Mouse (Mus musculus): ENCODE measurements at regions not wholly inside any gene's neighbourhood (a gene's known extent, or its start where the extent isn't known, plus 50 kb on each side); places are given as distances from the start of the nearest gene placed in this dataset.

- no peak for DNase-seq
These were observed 249.2 kb downstream of the Ptprc start for GRCm38 (mm10) chr1:137926326-137926725.

DNA sequence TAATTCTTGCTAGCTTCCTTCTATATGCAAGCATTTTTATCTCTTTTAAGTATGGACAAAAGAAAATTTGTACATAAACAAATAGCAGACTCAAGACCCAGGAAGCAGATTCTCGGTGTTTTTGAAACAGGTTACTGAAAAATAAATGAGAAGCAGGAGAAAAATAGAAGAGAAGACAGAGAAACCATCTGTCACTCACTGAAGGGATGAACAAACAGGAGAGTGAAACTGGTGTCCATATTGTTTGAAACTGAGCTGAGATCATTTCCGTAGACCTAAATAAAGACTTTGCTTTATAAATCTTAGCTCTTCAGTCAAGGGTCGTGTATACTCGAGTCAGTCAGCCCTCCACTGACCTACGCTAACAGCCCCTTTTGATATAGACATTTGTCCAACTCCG lies 251.4 kb downstream of the Ptprc start:
- DNase-seq = no peak

DNA sequence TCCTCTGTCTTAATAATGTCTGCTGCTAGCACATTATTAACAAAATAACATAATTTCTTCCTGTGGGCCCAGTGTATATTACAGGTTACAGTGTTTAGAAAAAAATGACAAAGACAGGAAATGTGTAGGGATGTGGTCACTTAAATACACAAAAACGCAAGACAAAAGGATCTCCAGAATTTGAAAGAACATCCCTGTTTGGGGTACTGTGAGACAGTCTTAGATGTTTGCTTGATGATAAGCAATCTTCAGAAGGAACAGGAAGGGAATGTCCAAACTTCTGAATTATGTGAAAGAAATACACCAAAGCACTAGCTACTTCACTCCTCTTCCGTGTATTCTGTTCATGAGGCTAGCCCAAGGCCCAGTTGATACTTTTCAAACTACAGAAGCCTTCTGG lies 251.8 kb downstream of the Ptprc start:
- DNase-seq = no peak

- no peak for DNase-seq
These were observed 252.7 kb downstream of the Ptprc start for GRCm38 (mm10) chr1:137922769-137923168.

DNA sequence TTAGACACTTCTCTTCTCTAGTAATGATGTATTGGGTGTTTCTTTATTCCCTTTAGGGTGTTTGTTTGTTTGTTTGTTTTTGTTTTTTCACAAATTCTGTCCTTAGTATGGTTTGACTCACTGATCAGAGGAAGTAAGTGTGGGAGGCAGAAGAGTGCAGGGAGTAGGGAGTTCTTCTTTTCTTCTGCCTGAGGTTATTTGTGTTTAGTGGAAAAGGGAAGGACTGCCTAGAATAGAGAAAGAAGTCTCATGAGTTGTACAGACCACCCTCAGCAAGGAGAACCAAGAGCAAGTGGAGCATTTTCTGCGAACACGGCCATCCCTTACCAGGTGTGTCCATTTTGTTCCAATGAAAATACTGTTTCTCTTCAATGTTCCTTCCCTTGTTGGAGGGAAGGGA lies 253.9 kb downstream of the Ptprc start:
- no peak for DNase-seq

DNA sequence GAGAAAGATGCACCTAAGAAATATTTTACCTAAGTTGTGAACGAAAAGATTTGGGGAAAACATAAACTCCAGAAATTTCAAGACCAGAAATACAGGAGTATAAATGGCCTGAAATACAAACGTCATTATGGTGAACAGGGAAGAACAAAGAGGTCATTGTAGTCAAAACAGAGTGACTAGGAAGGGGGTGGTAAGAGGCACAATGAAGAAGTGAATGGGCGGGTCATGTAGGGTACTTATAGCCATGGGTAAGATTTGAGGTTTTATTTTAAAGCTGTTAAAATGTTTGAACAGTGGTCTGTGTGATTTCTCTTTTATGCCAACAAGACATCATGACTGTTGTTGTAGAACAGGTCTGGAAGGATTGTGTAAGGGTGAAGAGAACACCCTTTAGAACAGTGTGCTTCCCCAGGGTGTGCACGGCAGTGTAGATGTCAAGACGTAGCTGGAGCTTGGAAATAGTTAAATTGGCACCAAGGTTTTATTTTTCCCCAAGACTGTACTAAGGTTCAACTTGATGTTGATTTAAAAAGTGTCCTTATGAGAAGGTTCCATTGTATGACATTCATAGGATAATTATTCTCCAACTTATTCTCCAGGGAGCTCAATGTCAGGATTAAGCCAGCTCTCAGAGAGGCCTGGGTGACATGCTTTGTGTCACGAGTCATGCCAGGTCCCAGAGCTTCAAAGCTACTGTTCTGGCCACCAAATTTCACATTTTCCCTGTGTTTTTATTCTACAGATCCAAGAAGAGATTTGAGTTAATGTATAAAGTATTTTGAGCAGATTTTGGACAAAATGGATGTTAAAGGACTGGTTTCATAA lies 255.6 kb downstream of the Ptprc start:
- DNase-seq = no peak

DNA sequence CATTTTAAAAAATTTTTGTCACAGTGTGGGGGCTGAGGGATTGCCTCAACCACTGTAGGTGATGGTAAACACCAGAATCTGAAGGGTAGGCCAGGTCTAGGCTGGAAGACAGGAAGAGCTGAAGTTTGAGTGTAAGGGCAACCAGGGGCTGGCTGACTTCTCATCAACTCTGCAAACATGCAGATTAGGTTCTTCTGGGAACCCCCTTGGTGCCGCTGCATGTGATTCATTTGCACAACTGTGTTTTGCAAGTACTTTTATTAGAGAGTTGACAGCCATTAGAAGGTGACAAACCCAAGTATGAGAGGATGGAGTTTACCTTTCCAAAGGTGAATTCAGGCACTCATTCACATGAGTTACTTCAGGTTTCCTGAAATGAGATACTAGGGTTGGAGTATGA lies 258.1 kb downstream of the Ptprc start:
- no peak for DNase-seq

DNA sequence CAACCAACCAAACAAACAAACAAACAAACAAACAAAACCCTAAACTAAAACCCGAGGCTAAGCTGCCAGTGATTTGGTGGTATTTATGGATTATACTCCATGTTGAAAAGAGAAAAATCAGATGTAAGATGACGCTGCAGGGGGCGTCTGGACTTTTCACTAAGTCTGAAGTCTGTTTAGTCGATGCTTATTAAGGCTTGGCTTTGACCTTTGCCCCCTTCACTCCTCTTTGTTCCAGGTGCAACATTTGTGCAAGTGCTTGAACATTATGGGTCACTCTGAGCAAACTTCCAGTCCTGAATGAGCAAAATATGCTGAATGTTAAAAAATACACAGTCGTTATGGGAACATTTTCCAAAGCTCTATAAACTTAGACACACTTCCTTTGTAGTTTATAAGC lies 268.6 kb downstream of the Ptprc start:
- no peak for DNase-seq

DNA sequence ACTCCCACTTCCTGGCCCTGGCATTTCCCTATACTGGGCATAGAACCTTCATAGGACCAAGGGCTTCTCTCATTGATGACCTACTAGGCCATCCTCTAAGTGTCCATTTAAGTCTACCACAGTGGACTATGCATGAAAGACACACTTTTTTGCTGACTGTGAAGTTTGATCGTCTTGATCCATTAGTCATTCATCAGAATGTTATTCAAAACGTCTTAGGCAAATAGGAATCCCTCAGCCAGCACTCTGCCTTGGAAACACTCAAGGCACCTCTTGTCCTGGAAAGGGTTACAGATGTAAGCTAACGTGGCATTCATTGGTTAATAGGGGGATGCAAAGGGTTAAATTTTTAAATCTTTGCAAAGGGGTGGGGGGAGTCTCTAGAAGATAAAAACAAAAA lies 269.0 kb downstream of the Ptprc start:
- DNase-seq = no peak

GRCm38 (mm10) chr1:137905566-137905965 lies 269.9 kb downstream of the Ptprc start:
- no peak for DNase-seq

DNA sequence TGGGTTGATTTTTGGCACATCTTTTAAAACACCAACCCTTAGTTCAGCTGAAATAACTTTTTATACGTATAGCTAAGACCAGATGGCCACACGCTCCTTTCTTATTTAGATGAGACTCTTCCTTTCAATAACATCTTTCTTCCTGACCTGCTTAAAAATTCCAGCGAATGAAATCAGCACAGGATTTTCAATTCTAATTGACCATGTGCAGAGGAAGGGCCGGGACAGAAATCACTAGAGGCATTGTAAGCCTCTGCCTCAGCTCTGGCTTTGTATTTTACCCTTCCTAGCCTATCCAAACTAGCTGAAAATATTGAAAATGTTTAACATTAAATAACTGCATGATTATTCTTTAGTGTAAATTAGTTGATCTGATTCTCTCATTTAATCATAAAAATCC lies 272.2 kb downstream of the Ptprc start:
- DNase-seq = no peak

GRCm38 (mm10) chr1:137902859-137903258 lies 272.6 kb downstream of the Ptprc start:
- peak; percentile 20 to 45 for DNase-seq

- DNase-seq = peak in 1 of 2 experiments; percentile 44
These were observed 273.5 kb downstream of the Ptprc start for GRCm38 (mm10) chr1:137901996-137902395.

- DNase-seq = peak in 1 of 2 experiments; percentile 53
These were observed 274.3 kb downstream of the Ptprc start for GRCm38 (mm10) chr1:137901211-137901610.

- DNase-seq = peak; percentile 61 to 75
These were observed 274.9 kb downstream of the Ptprc start for GRCm38 (mm10) chr1:137900621-137901071.

- DNase-seq = peak; percentile 91 to 94
These were observed 275.4 kb downstream of the Ptprc start for GRCm38 (mm10) chr1:137899916-137900601.

GRCm38 (mm10) chr1:137899305-137899704 lies 276.2 kb downstream of the Ptprc start:
- peak; percentile 54 to 64 for DNase-seq

- DNase-seq = no peak
These were observed 276.6 kb downstream of the Ptprc start for GRCm38 (mm10) chr1:137898891-137899290.

- DNase-seq = peak; percentile 90 to 92
These were observed 277.1 kb downstream of the Ptprc start for GRCm38 (mm10) chr1:137898397-137898796.

DNA sequence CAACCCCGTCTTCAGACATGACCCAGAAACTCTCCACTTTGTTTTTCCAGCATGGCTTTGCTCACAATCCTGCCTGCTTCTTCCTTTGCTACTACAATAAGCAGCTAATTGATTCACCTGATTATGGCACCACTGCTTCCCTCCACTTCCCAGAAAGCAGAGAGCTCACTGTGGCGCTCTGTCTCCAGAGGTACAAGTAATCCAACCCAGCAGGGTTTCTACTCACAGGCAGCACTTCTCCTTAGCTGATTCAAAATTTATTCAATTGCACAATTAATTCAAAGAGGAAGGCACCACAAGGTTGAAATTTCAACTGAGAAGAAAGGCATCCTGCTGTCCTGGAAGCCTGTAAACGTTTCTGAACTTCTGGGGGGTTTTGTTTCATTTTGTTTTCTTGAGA lies 293.9 kb downstream of the Ptprc start:
- DNase-seq = no peak

DNA sequence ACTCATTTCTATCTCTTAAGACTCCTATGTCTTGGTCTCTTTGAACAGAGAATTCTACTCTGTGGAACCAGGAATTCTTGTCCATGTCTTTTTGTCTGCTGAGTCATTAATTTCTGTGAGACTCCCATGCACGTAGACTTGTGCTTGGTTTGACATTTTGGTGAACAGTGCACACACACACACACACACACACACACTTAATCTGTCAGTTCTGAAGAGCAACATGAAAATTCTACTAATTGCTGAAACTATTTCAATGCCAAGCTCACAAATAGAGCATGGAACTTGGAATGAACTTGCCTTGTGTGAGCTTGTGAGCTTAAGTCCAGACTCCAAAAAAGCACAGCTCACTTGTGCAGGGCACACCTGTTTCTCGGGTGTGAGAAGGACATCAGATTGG lies 301.1 kb downstream of the Ptprc start:
- DNase-seq = no peak

- no peak for DNase-seq
These were observed 301.9 kb downstream of the Ptprc start for GRCm38 (mm10) chr1:137873628-137874027.

- no peak for DNase-seq
These were observed 310.5 kb downstream of the Ptprc start for GRCm38 (mm10) chr1:137865030-137865429.

DNA sequence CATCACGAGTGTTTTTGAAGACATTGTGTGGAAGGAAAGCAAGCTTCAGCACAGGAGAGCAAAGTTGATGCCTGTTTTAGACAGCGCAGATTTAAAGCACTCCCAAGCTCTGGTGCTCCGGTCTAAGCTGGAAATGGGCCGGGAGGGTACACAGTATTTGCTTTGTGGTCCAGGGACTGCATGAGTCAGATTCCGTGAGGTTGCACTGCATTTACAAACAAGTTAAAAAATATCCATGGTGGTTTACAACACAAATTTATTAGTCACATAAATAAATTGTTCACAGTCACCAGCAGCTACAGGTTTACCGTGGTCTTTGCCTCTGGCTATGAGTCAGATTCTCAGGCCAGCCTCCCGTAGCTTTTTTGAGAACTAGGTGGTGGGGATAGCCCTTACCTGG lies 312.0 kb downstream of the Ptprc start:
- DNase-seq = no peak
